Mouse (Mus musculus) lung, postnatal 10 days (tissue): ENCODE measurements at regions not wholly inside any gene's neighbourhood (a gene's known extent, or its start where the extent isn't known, plus 50 kb on each side); places are given as distances from the start of the nearest gene placed in this dataset.
"Not testable (repeated sequence)": the region's sequence is repeated elsewhere in the genome, so short reads cannot be mapped to it uniquely, and the experiment has no call there.

ENCODE experiments used
- DNase-seq: peaks from one replicate; pipeline ENCODE4 v3.0.0; 2021

GRCm38 (mm10) chr10:25695798-25696197, 159.7 kb upstream of the Smlr1 start:
- no peak for DNase-seq

GRCm38 (mm10) chr10:25681243-25681642, 145.2 kb upstream of the Smlr1 start:
- DNase-seq = peak; percentile 59

GRCm38 (mm10) chr10:25677889-25678288, 141.8 kb upstream of the Smlr1 start:
- DNase-seq = no peak

GRCm38 (mm10) chr10:25675368-25675767, 139.3 kb upstream of the Smlr1 start:
- DNase-seq = no peak

- DNase-seq = no peak
Observed at GRCm38 (mm10) chr10:25670061-25670460, 134.0 kb upstream of the Smlr1 start.

GRCm38 (mm10) chr10:25652742-25653563, 116.9 kb upstream of the Smlr1 start:
- peak; percentile 52 for DNase-seq

- no peak for DNase-seq
Observed at GRCm38 (mm10) chr10:25647740-25648139, 111.7 kb upstream of the Smlr1 start.

GRCm38 (mm10) chr10:25643518-25643993, 107.5 kb upstream of the Smlr1 start:
- DNase-seq = no peak

GRCm38 (mm10) chr10:25642079-25642696, 106.1 kb upstream of the Smlr1 start:
- DNase-seq = no peak

- no peak for DNase-seq
Observed at GRCm38 (mm10) chr10:25633058-25633614, 97.1 kb upstream of the Smlr1 start.

- no peak for DNase-seq
Observed at GRCm38 (mm10) chr10:25632306-25632705, 96.2 kb upstream of the Smlr1 start.

GRCm38 (mm10) chr10:25622585-25622984, 86.5 kb upstream of the Smlr1 start:
- DNase-seq = no peak

- DNase-seq = not testable (repeated sequence)
Observed at GRCm38 (mm10) chr10:25621747-25622134, 85.7 kb upstream of the Smlr1 start.

GRCm38 (mm10) chr10:25620939-25621746, 85.1 kb upstream of the Smlr1 start:
- peak; percentile 22 for DNase-seq

- no peak for DNase-seq
Observed at GRCm38 (mm10) chr10:25619702-25620101, 83.6 kb upstream of the Smlr1 start.

- DNase-seq = no peak
Observed at GRCm38 (mm10) chr10:25601471-25601870, 65.4 kb upstream of the Smlr1 start.

- DNase-seq = no peak
Observed at GRCm38 (mm10) chr10:25589316-25589645, 53.2 kb upstream of the Smlr1 start.

GRCm38 (mm10) chr10:25588611-25589315, 52.7 kb upstream of the Smlr1 start:
- no peak for DNase-seq
